Mouse (Mus musculus): ENCODE data around the gene Coil.

GRCm38 (mm10) chr11:88937886-88938285, 32.2 kb upstream of the Coil start:
- TF ChIP-seq CTCF (IDR thresholded peaks at IDR 0.05; ENCODE audit: control insufficient read depth, insufficient read depth, low read length) (no peak), POLR2A (IDR thresholded peaks at IDR 0.05; ENCODE audit: borderline replicate concordance, control insufficient read depth, low read depth, low read length) (no peak)

Measured in bone marrow, adult 2 months (tissue).